Mouse (Mus musculus) megakaryocyte, embryonic 14.5 days (primary cell): ENCODE measurements around the gene Cd4. TPM values are rescaled to one million over a fixed set of nuclear protein-coding genes. Genes with fewer than 3 reads are reported as not detected.
"Not testable (repeated sequence)": the region's sequence is repeated elsewhere in the genome, so short reads cannot be mapped to it uniquely, and the experiment has no call there.

Experiments
- H3K27me3 ChIP-seq: replicated peaks from 2 replicates; pipeline ENCODE3; 2012; ENCODE audit warnings: inconsistent platforms
- H3K36me3 ChIP-seq: replicated peaks from 2 replicates; pipeline ENCODE3; 2012; ENCODE audit warnings: low read length, inconsistent platforms, mixed read lengths
- H3K4me1 ChIP-seq: 2 replicates; pipeline ENCODE4 v1.6.1; 2012; ENCODE audit warnings: inconsistent platforms
- H3K4me3 ChIP-seq: replicated peaks from 2 replicates; pipeline ENCODE3; 2012; ENCODE audit warnings: moderate library complexity, mild to moderate bottlenecking, inconsistent platforms
- H3K9me3 ChIP-seq: 2 replicates; pipeline ENCODE4 v1.6.1; 2012; ENCODE audit warnings: inconsistent platforms
- FLI1 ChIP-seq: IDR thresholded peaks from 2 replicates; pipeline ENCODE4 v1.6.1; 2012; ENCODE audit warnings: low read length, inconsistent platforms, mixed read lengths
- GATA1 ChIP-seq: IDR thresholded peaks from 3 replicates; pipeline ENCODE4 v1.6.1; 2012; ENCODE audit warnings: mixed read lengths, low read length, inconsistent platforms, borderline replicate concordance
- polyA plus RNA-seq: library from polyadenylated mRNA; stranded (reverse); fragments of >175 nt; gene quantifications from 2 replicates; pipeline ENCODE4 v1.2.3, GENCODE M21; 2012; ENCODE audit warnings: low replicate concordance; ENCODE audit not compliant: insufficient read depth

The Cd4 gene
- polyA plus RNA-seq, 1 experiment, result 0.35 TPM

DNA sequence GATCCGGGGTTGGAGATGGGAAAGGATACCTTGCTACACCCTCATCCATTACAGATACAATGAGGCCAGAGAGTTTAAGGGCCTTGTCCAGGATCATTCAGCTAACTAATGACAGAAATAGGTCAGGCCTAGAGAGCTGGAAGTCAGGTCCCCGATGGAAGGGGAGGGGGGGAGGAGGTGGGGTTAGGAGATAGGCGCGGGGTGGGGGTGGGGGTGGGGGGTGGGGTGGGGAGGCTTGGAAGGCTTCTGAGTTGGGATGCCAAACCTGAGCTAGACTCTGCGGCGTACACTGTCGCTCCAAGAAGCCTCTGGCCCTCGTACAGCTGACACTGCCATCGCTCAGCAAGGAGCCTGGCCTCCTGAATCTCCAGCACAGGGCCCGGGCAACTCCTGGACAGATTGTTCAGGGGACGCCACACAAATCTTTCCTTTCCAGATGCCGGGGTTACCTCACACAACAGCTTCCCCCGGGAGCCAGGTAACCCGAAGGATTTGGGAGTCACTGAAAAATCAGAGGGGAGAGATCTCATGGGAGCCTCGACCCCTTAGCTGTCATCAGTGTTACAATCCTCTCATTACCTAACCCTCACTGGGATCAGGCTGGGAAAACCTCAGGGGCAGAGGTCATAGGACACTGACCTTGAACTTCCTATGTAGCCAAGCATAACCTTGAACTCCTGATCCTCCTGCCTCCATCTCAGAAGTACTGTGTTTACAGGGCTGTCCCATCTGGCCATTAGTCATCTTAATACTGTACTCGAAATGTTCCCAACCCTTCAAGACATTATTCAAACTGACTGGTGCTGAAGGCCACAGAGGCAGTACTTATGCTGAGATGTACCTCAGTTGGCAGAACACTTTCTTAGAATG, 17.2 kb upstream of the Cd4 start:
- Histone ChIP-seq H3K4me3 (no peak overlapping the region), H3K36me3 (no peaks in the 10 kb centered on the region), H3K4me1 (peaks cover 45% of the 10 kb centered on the region), H3K27me3 (peaks cover 32% of the 10 kb centered on the region), H3K9me3 (no peaks in the 10 kb centered on the region)
- TF ChIP-seq FLI1 (no peak), GATA1 (no peak)

DNA sequence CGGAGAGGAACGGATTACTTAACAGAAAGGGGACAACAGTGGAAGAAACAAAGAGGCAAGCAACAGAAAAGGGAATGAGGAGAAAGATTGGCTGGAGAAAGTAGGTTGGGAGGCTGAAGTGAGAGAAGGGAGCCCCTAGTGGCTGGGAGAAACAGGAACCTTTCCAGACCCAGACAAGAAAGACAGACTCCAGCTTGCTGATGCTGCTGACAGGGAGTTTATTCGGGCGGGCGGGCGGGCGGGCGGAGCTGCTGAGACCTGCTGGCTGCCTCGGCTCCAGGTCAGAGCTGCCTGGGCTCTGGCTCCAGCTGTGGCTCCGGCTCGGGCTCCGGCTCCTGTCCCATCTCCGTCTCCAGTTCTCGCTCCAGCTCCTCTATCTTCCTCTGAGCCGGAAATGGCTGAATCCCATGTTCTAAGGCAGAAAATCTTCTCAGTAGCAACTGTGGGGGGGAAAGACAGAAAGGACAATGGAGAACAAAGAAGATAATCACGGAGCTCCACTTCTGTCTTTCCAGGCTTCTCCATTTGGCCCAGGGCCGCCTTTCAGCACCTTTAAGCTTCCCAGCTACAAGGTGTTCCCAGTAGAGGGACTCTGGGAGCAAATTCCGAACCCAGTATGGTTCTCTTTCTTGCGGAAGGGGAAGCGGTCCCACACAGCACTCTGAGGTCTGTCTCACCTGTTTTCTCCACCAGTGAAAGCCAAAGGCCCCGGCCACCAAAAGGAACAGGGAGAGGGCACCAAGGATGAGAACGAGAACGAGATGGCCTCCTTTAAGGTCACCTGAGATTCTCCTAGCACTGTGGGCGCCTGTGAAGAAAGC, 16.4 kb upstream of the Cd4 start:
- peaks cover 28% of the 10 kb centered on the region for H3K27me3 ChIP-seq
- TF ChIP-seq FLI1, result no peak
- no peak for TF ChIP-seq GATA1
- H3K9me3 ChIP-seq, result no peaks in the 10 kb centered on the region
- peaks cover 40% of the 10 kb centered on the region for H3K4me1 ChIP-seq
- H3K4me3 ChIP-seq, result peak overlapping the region; percentile 93
- no peaks in the 10 kb centered on the region for H3K36me3 ChIP-seq

DNA sequence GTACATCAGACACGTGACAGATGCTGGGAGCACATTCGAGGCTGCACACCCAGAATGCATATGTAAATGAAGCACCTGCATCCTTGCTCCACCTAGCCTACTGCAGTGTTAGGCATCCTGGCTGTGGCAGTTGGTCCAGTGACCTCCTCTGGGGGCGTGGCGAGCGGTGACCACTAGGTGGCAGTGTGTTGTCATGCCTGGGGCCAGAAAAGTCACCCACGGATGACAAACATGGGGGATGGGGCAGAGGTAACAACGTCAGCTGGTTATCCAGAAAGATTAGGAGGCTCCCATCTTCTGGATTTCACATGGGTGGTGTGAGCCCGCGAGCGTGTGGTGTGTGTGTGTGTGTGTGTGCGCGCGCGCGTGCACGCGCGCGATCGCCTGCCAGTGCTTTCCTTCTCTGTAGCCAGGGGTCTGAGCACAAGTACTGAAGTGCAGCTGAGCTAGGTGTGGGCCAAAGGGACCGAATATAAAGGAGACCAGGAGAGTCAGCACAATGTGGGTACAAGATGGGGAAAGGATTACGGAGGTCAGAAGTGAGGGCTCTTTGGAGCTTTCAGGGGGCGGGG, 15.6 kb upstream of the Cd4 start:
- TF ChIP-seq GATA1 (no peak), FLI1 (no peak)
- peak overlapping the region; percentile 93 for H3K4me3 ChIP-seq
- H3K27me3 ChIP-seq, result peaks cover 25% of the 10 kb centered on the region
- H3K36me3 ChIP-seq, result no peaks in the 10 kb centered on the region
- no peaks in the 10 kb centered on the region for H3K9me3 ChIP-seq
- H3K4me1 ChIP-seq, result peaks cover 40% of the 10 kb centered on the region

DNA sequence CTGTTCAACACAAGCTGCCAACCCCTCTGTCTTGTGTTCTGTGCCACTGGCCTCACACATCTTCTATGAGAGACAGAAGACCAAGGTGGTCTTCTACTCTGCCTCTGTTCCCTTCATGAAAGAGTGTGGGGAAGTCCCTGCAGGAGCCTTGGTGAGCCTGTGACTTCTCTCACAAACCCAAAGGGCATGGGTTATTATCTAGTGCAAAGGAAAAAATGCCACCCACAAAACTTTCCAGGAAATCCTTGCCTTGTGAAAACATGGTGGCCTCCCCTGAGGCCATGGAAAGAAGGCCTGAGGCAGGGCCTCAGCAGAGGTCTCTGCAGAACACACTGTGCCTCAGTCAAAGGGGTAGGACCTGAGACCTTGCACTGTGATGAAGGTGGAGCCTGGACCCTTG, 13.8 kb upstream of the Cd4 start:
- TF ChIP-seq GATA1, result no peak
- no peak for TF ChIP-seq FLI1
- peaks cover 36% of the 10 kb centered on the region for H3K4me1 ChIP-seq
- no peak overlapping the region for H3K4me3 ChIP-seq
- peaks cover 18% of the 10 kb centered on the region for H3K27me3 ChIP-seq
- H3K9me3 ChIP-seq, result no peaks in the 10 kb centered on the region
- no peaks in the 10 kb centered on the region for H3K36me3 ChIP-seq

DNA sequence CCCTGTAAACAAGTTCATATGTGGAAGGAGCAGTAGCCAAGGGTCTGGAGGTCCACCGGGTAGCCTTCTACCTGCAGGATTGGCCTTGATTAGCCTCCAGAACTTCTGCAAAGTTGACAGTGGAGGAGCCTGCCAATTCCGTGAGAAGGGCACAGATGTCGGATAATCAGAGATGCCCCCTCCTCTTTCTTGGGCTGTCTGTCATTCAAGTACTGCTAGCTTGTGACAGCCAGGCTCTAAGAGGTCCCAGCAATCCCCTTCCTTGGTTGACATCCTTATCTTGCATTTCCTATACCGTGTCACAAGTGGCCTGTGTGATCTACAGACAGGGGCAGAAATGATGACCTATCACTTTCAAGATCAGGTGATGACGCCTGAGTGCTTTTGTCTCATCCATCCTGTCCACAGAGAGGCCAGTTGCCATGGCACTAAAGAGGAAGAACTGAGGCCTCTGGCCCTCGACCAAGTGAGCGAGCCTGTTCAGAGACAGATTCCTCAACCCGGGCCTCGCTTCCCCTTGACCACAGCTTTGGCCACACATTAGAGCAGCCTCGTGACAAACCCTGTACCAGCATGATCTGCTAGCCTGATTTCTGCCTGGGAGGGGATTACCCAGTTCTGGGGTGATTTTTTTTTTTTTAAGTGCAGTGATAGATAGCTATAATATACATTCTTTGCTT, 12.9 kb upstream of the Cd4 start:
- Histone ChIP-seq H3K4me3 (no peak overlapping the region), H3K36me3 (no peaks in the 10 kb centered on the region), H3K27me3 (peaks cover 18% of the 10 kb centered on the region), H3K4me1 (peaks cover 36% of the 10 kb centered on the region), H3K9me3 (no peaks in the 10 kb centered on the region)
- no peak for TF ChIP-seq GATA1
- no peak for TF ChIP-seq FLI1

DNA sequence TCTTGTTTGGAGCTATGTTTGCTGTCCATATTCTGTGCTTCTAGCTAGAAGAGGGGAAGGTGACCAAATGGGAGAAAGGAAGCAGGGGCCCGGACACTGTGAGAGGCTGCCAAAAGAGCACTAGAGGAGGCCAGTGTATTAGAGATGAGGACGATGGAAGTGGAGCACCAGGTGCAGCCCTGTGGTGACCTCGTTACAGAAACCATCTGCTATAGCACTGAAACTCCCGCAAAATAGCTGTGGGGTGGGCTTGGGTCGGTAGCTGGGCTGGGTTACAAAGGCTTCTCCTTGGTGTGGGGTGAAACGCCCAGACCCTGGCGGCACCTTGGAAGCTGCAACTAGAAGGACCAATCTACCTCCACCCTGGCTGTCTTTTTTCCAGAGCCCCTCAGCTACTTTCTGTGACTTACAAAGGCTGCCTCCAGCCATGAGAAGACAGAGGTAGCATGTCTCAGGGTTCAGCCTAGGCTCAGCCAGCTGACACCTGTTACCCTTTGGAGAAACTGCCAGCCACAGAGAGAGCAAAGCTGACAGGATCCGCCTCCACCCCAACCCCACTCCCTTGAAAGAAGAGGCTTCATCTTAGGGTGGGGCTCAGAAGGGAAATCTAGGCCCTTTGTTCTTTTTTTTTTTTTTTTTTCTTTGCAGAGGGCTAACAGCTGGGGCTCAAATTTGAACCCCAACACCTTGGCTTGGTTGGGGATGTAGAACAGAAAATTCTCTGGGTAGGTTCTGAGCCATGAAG, 12.2 kb upstream of the Cd4 start:
- Histone ChIP-seq H3K4me3 (no peak overlapping the region), H3K4me1 (peaks cover 36% of the 10 kb centered on the region), H3K36me3 (no peaks in the 10 kb centered on the region), H3K27me3 (peaks cover 19% of the 10 kb centered on the region), H3K9me3 (no peaks in the 10 kb centered on the region)
- TF ChIP-seq GATA1 (no peak), FLI1 (no peak)

DNA sequence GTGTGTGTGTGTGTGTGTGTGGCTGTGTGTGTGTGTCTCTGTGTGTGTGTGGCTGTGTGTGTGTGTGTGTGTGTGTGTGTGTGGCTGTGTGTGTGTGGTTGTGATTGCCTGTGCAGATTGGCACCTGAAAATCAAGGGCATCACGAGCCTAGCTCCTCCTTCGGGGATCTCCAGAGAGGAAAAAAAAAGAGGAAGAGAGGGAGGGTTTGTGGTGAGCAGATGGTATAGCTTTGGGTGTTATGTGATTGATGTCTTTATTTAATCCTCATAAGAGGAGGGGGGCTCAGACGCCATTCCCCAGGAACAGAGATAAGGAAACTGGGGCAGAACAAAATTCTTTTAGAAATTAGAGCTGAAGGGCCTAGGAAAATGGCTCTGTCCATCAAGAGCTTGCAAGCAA, 10.3 kb upstream of the Cd4 start:
- TF ChIP-seq FLI1 (no peak), GATA1 (no peak)
- Histone ChIP-seq H3K9me3 (no peaks in the 10 kb centered on the region), H3K4me1 (peaks cover 31% of the 10 kb centered on the region), H3K36me3 (no peaks in the 10 kb centered on the region), H3K4me3 (no peak overlapping the region), H3K27me3 (peaks cover 19% of the 10 kb centered on the region)

DNA sequence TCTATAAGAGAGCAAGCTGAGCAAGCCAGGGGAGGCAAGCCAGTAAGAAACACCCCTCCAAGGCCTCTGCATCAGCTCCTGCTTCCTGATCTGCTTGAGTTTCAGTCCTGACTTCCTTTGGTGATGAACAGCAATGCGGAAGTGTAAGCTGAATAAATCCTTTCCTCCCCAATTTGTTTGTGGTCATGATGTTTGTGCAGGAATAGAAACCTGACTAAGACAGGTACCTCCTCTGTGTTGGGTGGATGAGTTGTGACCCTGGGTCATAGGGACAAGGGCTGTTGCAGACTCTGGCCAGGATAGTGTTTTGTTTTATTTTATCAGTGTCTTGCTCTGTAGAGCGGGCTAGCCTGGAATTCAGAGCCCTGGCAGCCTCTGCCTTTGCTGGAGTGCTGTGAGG, 6.1 kb upstream of the Cd4 start:
- H3K9me3 ChIP-seq, H3K4me3 ChIP-seq, H3K36me3 ChIP-seq: not testable (repeated sequence)
- peaks cover 11% of the 10 kb centered on the region; the same call in 1 of the 2 replicates for H3K4me1 ChIP-seq
- H3K27me3 ChIP-seq, result peaks cover 16% of the 10 kb centered on the region

DNA sequence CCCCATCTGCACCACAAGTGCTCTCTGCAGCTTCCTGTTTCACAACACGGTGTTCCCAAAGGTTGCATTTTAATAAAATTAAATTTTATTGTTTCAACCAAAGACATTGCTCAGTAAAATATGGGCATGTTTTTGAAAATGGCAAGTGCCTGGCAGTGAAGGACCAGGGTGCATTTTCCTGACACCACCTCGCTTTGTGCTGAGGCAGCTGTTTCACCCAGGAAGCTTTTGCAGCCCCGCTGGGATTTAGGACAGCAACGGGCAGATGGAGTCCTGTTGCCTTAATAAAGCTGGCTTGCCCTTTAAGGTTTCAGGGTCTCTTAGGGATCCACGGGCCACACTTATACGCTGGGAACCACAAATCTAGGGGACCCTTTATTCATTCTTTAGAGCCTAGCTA, 3.0 kb upstream of the Cd4 start:
- Histone ChIP-seq H3K27me3 (peaks cover 33% of the 10 kb centered on the region), H3K4me3 (no peak overlapping the region), H3K36me3 (no peaks in the 10 kb centered on the region), H3K4me1 (peaks cover 8% of the 10 kb centered on the region), H3K9me3 (peaks cover 8% of the 10 kb centered on the region)
- no peak for TF ChIP-seq GATA1
- TF ChIP-seq FLI1, result no peak
